Mouse (Mus musculus) 3134 (cell line): ENCODE measurements at regions not wholly inside any gene's neighbourhood (a gene's known extent, or its start where the extent isn't known, plus 50 kb on each side); places are given as distances from the start of the nearest gene placed in this dataset.
"Not testable (repeated sequence)": the region's sequence is repeated elsewhere in the genome, so short reads cannot be mapped to it uniquely, and the experiment has no call there.

Experiments
- DNase-seq: peaks from one replicate; pipeline ENCODE4 v3.0.0-alpha.2; 2011; ENCODE audit warnings: low spot score; ENCODE audit not compliant: insufficient read length; ENCODE audit errors: extremely low read depth

DNA sequence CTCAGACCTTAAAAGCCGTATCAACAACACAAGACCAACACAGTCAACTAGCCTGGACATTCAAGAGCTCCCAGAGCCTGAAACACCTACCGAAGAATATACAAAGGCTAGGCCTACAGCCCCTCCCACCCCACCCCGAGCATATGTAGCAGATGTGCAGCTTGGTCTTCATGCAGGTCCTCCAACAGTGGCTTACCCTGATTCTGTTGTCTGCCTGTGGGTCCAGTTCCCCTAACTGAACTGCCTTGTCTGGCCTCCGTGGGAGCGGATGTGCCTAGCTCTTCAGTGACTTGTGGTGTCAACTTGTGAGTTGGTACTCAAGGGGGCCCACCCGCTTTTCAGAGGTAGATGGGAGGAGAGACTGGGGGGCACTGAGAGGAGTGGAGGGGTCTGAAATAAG lies 398.6 kb downstream of the Arl4a start:
- no peak for DNase-seq

DNA sequence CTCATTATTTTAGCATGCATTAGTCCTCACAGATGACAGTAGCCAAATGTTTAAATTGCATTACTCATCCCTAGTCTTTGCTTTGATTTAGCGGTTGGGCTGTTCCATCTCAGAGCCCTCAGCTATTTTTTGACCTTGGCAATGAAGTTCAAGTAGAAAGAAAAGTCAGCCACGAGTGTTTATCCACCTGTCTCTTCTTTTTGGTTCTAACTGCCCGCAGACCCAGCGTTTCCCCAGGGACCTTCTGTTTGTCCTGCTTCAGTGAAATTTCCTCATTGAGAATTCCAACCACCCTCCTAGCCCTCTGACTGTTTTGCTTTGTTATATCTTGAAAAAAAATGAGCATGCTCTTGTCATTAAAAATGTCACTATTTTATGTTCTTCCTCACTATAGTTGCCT lies 403.5 kb downstream of the Arl4a start:
- no peak for DNase-seq

DNA sequence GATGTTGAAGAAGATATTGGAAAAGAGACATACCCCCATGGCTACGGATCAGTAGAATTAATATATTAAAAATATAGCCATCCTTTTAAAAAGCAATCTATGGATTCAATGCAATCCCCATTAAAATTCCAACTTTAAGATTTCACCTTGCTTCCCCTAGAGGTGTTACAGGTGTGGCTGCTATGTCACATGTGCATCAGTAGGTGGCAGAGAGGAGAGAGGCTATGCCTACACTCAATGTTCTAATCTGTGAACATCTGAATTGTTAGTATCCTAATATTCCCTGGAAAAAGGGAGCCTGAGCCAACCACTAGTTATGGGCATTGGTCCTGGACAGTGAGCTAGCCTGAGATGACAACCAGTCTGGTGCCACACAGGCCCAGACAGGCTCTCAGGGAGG lies 416.6 kb downstream of the Arl4a start:
- DNase-seq = no peak

- DNase-seq = no peak
These were observed 432.5 kb downstream of the Arl4a start for GRCm38 (mm10) chr12:39605289-39605688.

- no peak for DNase-seq
These were observed 433.1 kb downstream of the Arl4a start for GRCm38 (mm10) chr12:39604723-39605122.

- no peak for DNase-seq
These were observed 443.1 kb downstream of the Arl4a start for GRCm38 (mm10) chr12:39594726-39595125.

DNA sequence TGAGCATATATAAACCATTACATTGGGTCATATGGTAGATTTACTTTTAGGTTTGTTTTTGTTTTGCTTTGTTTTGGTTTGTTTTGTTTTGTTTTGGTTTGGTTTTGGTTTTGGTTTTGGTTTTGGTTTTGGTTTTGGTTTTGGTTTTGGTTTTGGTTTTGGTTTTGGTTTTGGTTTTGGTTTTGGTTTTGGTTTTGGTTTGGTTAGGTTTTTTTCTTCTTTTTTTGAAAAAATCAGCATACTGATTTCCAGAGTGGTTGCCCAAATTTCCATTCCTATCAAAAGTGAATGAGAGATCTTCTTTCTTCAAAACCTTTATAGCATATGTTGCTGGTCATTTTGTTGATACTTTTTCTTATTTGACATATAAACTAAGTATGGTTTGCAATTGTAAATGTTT lies 444.0 kb downstream of the Arl4a start:
- not testable (repeated sequence) for DNase-seq

DNA sequence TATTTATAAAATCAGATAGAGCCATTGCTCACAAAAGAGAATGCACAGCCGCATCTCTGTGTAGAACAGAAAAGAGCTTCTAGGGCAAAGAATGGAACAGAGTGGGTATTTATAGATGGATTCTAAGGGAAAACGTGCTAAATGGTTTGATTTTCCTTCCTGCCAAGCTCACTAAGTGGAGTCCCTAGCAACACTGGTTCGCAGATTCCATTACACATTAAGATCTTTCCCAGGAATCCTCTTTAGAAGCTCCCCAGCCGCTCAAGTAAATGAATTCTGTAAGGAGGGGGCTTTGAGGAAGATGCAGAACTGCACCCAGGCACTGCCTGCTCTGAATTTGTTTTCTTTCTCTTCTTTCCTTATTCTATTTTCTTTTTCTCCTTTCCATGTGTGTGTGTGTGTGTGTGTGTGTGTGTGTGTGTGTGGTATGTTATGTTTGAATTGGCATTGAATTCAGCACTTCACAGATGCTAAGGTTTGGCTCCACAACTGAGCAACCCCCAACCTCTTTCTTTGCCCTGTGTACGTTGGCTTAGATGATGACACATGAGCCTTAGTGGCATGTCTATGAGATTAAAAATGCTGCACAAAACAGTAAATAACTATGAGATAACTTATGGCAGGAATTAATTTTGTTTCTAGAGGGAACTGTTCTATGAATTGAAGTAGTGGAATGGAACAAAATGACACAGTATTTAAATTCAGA lies 450.5 kb downstream of the Arl4a start:
- DNase-seq = no peak

DNA sequence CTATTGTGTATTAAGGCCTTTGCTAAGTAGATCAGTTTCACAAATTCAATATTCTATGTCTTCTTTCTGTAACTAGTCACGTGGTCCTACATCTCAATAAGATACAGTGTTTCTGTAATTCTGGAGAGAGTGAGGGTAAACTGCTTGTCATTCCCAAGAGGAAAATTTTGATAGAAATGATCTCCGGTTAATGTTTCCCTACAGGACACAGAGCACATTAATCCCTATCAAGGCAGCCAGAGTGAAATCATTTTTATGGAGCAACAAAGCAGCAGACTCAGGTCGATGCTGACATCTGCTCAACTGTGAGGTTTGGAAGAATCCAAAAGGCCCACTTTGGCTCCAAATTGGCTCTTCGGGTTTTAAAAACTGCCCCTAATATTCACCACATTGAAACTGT lies 451.7 kb downstream of the Arl4a start:
- DNase-seq = no peak

- no peak for DNase-seq
These were observed 460.2 kb downstream of the Arl4a start for GRCm38 (mm10) chr12:39577610-39578009.

DNA sequence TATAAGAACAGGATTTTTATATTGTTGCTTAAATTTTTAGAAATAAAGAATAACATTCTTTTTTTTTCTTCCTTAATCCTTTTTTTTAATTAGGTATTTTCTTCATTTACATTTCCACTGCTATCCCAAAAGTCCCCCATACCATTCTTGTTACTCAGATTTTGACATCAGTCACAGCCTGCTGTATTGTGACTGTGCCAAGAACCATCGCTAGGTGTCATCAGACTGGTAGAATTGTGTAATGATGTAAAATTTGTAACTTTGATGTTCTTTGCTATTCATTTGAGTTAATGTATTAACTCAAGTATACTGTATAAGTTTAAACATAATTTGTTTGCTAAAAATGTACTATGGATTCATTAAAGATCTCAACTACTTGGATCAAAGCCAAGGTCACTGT lies 465.0 kb downstream of the Arl4a start:
- no peak for DNase-seq

GRCm38 (mm10) chr12:39572147-39572546 lies 465.7 kb downstream of the Arl4a start:
- no peak for DNase-seq

- no peak for DNase-seq
These were observed 476.9 kb downstream of the Arl4a start for GRCm38 (mm10) chr12:39560734-39561446.

DNA sequence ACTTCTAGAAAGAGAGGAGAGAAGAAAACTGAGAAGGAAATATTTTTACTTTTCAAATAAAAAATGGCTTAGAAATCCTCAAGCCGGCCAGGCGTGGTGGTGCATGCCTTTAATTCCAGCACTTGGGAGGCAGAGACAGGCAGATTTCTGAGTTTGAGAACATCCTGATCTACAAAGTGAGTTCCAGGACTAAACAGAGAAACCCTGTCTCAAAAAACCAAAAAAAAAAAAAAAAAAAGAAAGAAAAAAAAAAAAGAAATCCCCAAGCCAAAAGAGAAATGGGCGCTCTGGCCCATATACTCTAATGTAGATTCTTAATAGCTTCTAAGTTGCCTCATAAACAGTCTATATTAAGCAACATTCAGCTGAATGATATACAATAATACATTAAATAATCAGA lies 479.3 kb downstream of the Arl4a start:
- DNase-seq = peak; percentile 1

DNA sequence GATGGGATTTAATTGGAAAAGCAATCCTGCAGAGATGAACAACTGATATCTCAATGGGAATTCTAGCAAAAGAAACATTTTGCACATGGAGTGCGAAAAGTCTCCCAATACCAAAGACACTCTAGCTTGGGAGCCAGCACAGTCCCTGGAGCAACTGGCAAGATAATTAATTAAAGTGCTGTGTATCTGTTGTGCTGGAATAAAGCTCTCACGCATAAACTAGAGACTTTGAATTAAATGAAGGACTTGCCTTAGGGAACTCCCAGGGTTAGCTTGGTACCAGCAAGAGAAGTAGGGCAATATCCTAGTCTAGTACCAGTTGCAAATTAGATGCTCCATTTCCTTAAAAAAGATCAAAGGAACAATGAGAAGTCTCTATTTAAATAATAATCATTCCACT lies 501.5 kb downstream of the Arl4a start:
- no peak for DNase-seq

GRCm38 (mm10) chr12:39528121-39528520 lies 509.7 kb downstream of the Arl4a start:
- DNase-seq = no peak

DNA sequence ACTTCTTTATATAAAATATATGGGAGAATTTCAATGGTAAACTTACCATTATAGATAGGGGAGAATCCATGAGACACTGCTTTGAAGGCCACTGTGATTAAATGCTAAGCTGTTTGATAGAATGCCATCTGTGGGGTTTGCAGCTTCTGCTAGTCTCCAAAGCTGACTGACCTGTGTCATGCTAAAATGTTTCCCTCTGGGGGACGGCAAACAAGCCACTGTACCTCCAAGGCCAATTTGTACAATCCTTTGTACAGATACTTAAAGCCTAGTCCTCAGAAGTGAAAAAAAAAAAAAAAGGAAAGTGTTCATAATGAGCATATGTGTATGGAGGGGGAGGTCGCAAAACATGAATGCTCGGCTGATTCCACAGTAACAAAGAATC lies 510.6 kb downstream of the Arl4a start:
- no peak for DNase-seq

- DNase-seq = no peak
These were observed 511.1 kb downstream of the Arl4a start for GRCm38 (mm10) chr12:39526535-39527215.

DNA sequence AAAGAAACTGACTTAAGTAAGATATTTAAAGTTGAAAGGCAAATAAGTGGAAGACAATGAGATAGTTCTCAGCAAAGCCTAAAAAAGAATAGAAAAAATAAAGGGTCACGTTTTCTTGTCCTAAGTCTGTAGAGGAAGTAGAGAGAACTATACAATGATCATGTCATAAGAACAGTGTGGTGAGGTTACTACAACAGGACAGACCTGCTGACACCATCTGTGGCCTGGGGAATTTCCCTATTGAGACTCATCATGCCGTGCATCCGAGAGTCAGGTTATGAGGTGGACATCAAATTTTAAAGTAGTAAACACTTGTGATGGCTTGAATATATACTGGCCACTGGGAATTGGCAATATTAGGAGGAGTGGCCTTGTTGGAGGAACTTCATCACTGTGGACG lies 522.1 kb downstream of the Arl4a start:
- no peak for DNase-seq

GRCm38 (mm10) chr12:39510855-39511254 lies 527.0 kb downstream of the Arl4a start:
- DNase-seq = no peak

DNA sequence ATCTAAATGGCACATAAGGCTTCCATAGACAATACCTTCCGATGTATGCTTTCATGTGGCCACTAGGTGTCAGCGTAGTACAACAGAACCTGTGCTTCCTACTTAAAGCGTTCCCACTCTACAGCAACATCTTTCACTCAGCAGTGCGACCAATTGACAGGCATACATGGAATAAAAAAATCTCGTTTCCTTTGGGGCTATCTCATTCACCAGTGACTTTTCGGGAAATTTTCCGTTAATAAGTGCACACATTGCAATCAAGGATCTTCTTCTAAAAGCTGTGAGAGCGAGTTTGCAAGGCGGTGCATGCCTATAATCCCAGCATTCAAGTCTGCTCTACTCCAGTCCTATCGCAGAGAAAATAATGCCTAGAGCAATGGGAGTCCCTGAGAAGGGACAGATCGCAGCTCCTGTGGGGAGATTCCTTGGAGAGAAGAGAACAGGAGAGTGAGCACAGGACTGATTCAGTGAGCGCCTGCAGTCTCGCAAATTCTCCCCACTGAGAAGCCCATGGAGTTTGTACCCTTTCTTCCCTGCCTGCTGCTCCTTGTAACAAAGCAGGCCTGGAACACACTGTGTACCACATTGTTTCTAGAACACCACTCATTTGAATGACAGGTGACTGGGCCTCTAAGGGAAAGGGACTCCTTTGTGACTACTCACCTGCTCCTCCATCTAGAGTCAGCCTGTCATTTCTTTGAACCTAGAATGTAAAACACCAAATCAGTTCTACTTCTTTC lies 527.6 kb downstream of the Arl4a start:
- peak; percentile 8 for DNase-seq
